Mouse (Mus musculus) embryonic facial prominence, embryonic 15.5 days (tissue): Measurements from ENCODE around the gene Klhl22. TPM values are rescaled to one million over a fixed set of nuclear protein-coding genes. Genes with fewer than 3 reads are reported as not detected.

Experiments used
- ATAC-seq: fragments of 200-750 bp; cut with Nextera tagmentation; 2 replicates; pipeline ENCODE4 v1.8.0; 2017; ENCODE audit warnings: low read depth, moderate TSS enrichment; ENCODE audit not compliant: insufficient number of reproducible peaks, low FRiP score, low TSS enrichment
- H3K27ac ChIP-seq: fragments of 300-500 bp; sonication (generic); replicated peaks from 2 replicates; pipeline ENCODE4 v1.5.1; 2015; ENCODE audit warnings: mild to moderate bottlenecking, inconsistent platforms
- H3K27me3 ChIP-seq: fragments of 300-500 bp; sonication (generic); 2 replicates; pipeline ENCODE4 v1.6.1; 2015; ENCODE audit warnings: inconsistent platforms
- H3K36me3 ChIP-seq: fragments of 300-500 bp; sonication (generic); 2 replicates; pipeline ENCODE4 v1.6.1; 2015; ENCODE audit warnings: mild to moderate bottlenecking, inconsistent platforms
- H3K4me1 ChIP-seq: fragments of 300-500 bp; sonication (generic); 2 replicates; pipeline ENCODE4 v1.6.1; 2015; ENCODE audit warnings: inconsistent platforms
- H3K4me2 ChIP-seq: fragments of 300-500 bp; sonication (generic); replicated peaks from 2 replicates; pipeline ENCODE4 v1.6.1; 2015; ENCODE audit warnings: mild to moderate bottlenecking, inconsistent platforms
- H3K4me3 ChIP-seq: fragments of 300-500 bp; sonication (generic); replicated peaks from 2 replicates; pipeline ENCODE4 v1.5.1; 2015; ENCODE audit warnings: mild to moderate bottlenecking, inconsistent platforms
- H3K9ac ChIP-seq: fragments of 300-500 bp; sonication (generic); 2 replicates; pipeline ENCODE4 v1.6.1; 2015; ENCODE audit warnings: inconsistent platforms
- H3K9me3 ChIP-seq: fragments of 300-500 bp; sonication (generic); replicated peaks from 2 replicates; pipeline ENCODE4 v1.6.1; 2016; ENCODE audit warnings: inconsistent platforms
- WGBS: fragments of 180-500 bp; shearing (Covaris S2); methylation state at CpG from one replicate; pipeline ENCODE4 v1.1.7; 2015; 5-methylcytosine and 5-hydroxymethylcytosine counted together
- polyA plus RNA-seq: library from polyadenylated mRNA; unstranded; fragments of >200 nt; fragmentation: Nextera tagmentation; extraction: Ambion mirVana; gene quantifications from 2 replicates; pipeline ENCODE4 v1.2.1, GENCODE M21; 2015

The Klhl22 gene
- polyA plus RNA-seq, 1 experiment from 2014 or later = 91.5 TPM

GRCm38 (mm10) chr16:17757756-17758155 lies 1.7 kb upstream of the Klhl22 start:
- H3K36me3 ChIP-seq = 0 out of 2 replicates have a peak, but pooled peaks cover 6% of the 10 kb centered on the region
- peaks cover 28% of the 10 kb centered on the region for H3K4me1 ChIP-seq
- no peak overlapping the region for H3K27ac ChIP-seq
- no peaks in the 10 kb centered on the region for H3K27me3 ChIP-seq
- WGBS = 94% methylated on average over 1 of the region's 1 CpGs
- ATAC-seq = no peak
- no peak overlapping the region for H3K4me3 ChIP-seq
- no peaks in the 10 kb centered on the region for H3K9me3 ChIP-seq
- H3K4me2 ChIP-seq = no peak overlapping the region
- H3K9ac ChIP-seq = no peak overlapping the region

GRCm38 (mm10) chr16:17758902-17759301 lies 516 bp upstream of the Klhl22 start:
- no peak for ATAC-seq
- H3K27ac ChIP-seq = peak overlapping the region; percentile 48

GRCm38 (mm10) chr16:17759813-17760321 lies 449 bp downstream of the Klhl22 start:
- Histone ChIP-seq H3K36me3 (peaks cover 15% of the 10 kb centered on the region; the same call in 1 of the 2 replicates), H3K27ac (peak overlapping the region; percentile 77), H3K4me2 (peak overlapping the region; percentile 59), H3K9me3 (no peaks in the 10 kb centered on the region), H3K9ac (peak overlapping the region; percentile 65), H3K4me1 (peaks cover 29% of the 10 kb centered on the region), H3K27me3 (no peaks in the 10 kb centered on the region), H3K4me3 (peak overlapping the region; percentile 61)
- WGBS = under 1% methylated on average over 54 of the region's 54 CpGs
- peak; percentile 59 for ATAC-seq

More at GRCm38 (mm10) chr16:17758902-17759301, 516 bp upstream of the Klhl22 start:
- no peaks in the 10 kb centered on the region for H3K27me3 ChIP-seq
- H3K36me3 ChIP-seq = 0 out of 2 replicates have a peak, but pooled peaks cover 7% of the 10 kb centered on the region
- H3K4me1 ChIP-seq = peaks cover 29% of the 10 kb centered on the region
- 43% methylated on average over 9 of the region's 9 CpGs for WGBS
- H3K4me2 ChIP-seq = peak overlapping the region; percentile 59
- H3K9me3 ChIP-seq = no peaks in the 10 kb centered on the region
- H3K4me3 ChIP-seq = peak overlapping the region; percentile 61
- H3K9ac ChIP-seq = 0 out of 2 replicates have a peak overlapping the region, but pooled peaks have one; percentile 65

- H3K4me1 ChIP-seq = peaks cover 29% of the 10 kb centered on the region
- peaks cover 21% of the 10 kb centered on the region for H3K36me3 ChIP-seq
- no peak for ATAC-seq
- H3K27me3 ChIP-seq = no peaks in the 10 kb centered on the region
- H3K4me3 ChIP-seq = peak overlapping the region; percentile 61
- no peak overlapping the region for H3K27ac ChIP-seq
- no peaks in the 10 kb centered on the region for H3K9me3 ChIP-seq
- no peak overlapping the region for H3K9ac ChIP-seq
- H3K4me2 ChIP-seq = peak overlapping the region; percentile 59
- 28% methylated on average over 8 of the region's 8 CpGs for WGBS
These were observed 1.2 kb downstream of the Klhl22 start for GRCm38 (mm10) chr16:17760657-17761056.

- no peaks in the 10 kb centered on the region for H3K9me3 ChIP-seq
- 29% methylated on average over 1 of the region's 1 CpGs for WGBS
- ATAC-seq = no peak
- H3K9ac ChIP-seq = no peak overlapping the region
- H3K27ac ChIP-seq = no peak overlapping the region
- H3K4me1 ChIP-seq = peaks cover 29% of the 10 kb centered on the region
- H3K36me3 ChIP-seq = peaks cover 26% of the 10 kb centered on the region
- H3K27me3 ChIP-seq = no peaks in the 10 kb centered on the region
- peak overlapping the region; percentile 59 for H3K4me2 ChIP-seq
- H3K4me3 ChIP-seq = peak overlapping the region; percentile 61
These were observed 1.7 kb downstream of the Klhl22 start for GRCm38 (mm10) chr16:17761074-17761473.

- no peaks in the 10 kb centered on the region for H3K9me3 ChIP-seq
- peaks cover 50% of the 10 kb centered on the region for H3K36me3 ChIP-seq
- no peak overlapping the region for H3K4me2 ChIP-seq
- peaks cover 23% of the 10 kb centered on the region for H3K4me1 ChIP-seq
- H3K27ac ChIP-seq = no peak overlapping the region
- no peak for ATAC-seq
- no peak overlapping the region for H3K4me3 ChIP-seq
- H3K27me3 ChIP-seq = no peaks in the 10 kb centered on the region
- H3K9ac ChIP-seq = no peak overlapping the region
- WGBS = 91% methylated on average over 4 of the region's 4 CpGs
These were observed 4.7 kb downstream of the Klhl22 start for GRCm38 (mm10) chr16:17764108-17764511.

GRCm38 (mm10) chr16:17768834-17769233 lies 9.4 kb downstream of the Klhl22 start:
- Histone ChIP-seq H3K4me2 (no peak overlapping the region), H3K9ac (no peak overlapping the region), H3K4me1 (peaks cover 6% of the 10 kb centered on the region; the same call in 1 of the 2 replicates), H3K27ac (no peak overlapping the region), H3K36me3 (peaks cover 82% of the 10 kb centered on the region), H3K4me3 (no peak overlapping the region), H3K9me3 (no peaks in the 10 kb centered on the region), H3K27me3 (no peaks in the 10 kb centered on the region)
- WGBS = 71% methylated on average over 7 of the region's 7 CpGs
- no peak for ATAC-seq

GRCm38 (mm10) chr16:17771117-17771865 lies 11.9 kb downstream of the Klhl22 start:
- Histone ChIP-seq H3K36me3 (peaks cover 74% of the 10 kb centered on the region), H3K27ac (no peak overlapping the region), H3K9me3 (no peaks in the 10 kb centered on the region), H3K9ac (no peak overlapping the region), H3K4me2 (no peak overlapping the region), H3K4me3 (no peak overlapping the region), H3K4me1 (0 out of 2 replicates have a peak, but pooled peaks cover 6% of the 10 kb centered on the region), H3K27me3 (no peaks in the 10 kb centered on the region)
- peak; percentile 39 for ATAC-seq
- WGBS = 69% methylated on average over 4 of the region's 4 CpGs

GRCm38 (mm10) chr16:17776828-17777227 lies 17.4 kb downstream of the Klhl22 start:
- Histone ChIP-seq H3K27ac (no peak overlapping the region), H3K4me1 (no peaks in the 10 kb centered on the region), H3K4me2 (no peak overlapping the region), H3K9me3 (no peaks in the 10 kb centered on the region), H3K27me3 (no peaks in the 10 kb centered on the region), H3K9ac (no peak overlapping the region), H3K36me3 (peaks cover 70% of the 10 kb centered on the region), H3K4me3 (no peak overlapping the region)
- WGBS = 67% methylated on average over 11 of the region's 11 CpGs
- ATAC-seq = no peak

GRCm38 (mm10) chr16:17778223-17778622 lies 18.8 kb downstream of the Klhl22 start:
- WGBS = 61% methylated on average over 4 of the region's 4 CpGs

GRCm38 (mm10) chr16:17779692-17780091 lies 20.3 kb downstream of the Klhl22 start:
- no peak overlapping the region for H3K27ac ChIP-seq
- 74% methylated on average over 1 of the region's 1 CpGs for WGBS
- H3K4me2 ChIP-seq = no peak overlapping the region
- H3K9ac ChIP-seq = no peak overlapping the region
- no peak for ATAC-seq
- H3K9me3 ChIP-seq = no peaks in the 10 kb centered on the region
- no peaks in the 10 kb centered on the region for H3K27me3 ChIP-seq
- H3K4me3 ChIP-seq = no peak overlapping the region
- no peaks in the 10 kb centered on the region for H3K4me1 ChIP-seq
- peaks cover 76% of the 10 kb centered on the region for H3K36me3 ChIP-seq

More at GRCm38 (mm10) chr16:17778223-17778622, 18.8 kb downstream of the Klhl22 start:
- Histone ChIP-seq H3K4me3 (no peak overlapping the region), H3K9me3 (no peaks in the 10 kb centered on the region), H3K4me1 (no peaks in the 10 kb centered on the region), H3K9ac (no peak overlapping the region), H3K4me2 (no peak overlapping the region), H3K36me3 (peaks cover 70% of the 10 kb centered on the region), H3K27me3 (no peaks in the 10 kb centered on the region), H3K27ac (no peak overlapping the region)
- ATAC-seq = no peak
